Mouse (Mus musculus): ENCODE results near the gene Mblac1.
"Not testable (repeated sequence)": the region's sequence is repeated elsewhere in the genome, so short reads cannot be mapped to it uniquely, and the experiment has no call there.

Mblac1 gene

DNA sequence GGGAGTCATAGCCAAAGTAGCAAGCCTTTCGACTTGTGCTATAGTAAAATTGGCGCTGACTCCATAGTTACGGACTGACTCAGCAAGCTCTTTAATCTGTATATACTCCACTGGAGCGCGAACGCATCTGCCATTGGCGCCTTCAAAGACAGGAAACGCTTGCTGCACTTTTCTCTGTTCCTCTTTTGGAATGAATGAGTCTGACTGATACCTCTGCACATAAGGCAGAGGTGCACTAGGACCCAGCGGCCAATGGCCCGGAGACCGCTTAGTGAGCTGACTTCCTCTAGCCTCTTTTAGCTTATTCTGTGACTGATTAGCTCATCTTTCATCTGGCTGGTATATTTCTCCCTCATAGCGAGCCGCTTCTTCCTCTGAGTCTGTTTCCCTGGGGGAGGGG is 22.5 kb downstream of the Mblac1 start:
- not testable (repeated sequence) for DNase-seq

DNA sequence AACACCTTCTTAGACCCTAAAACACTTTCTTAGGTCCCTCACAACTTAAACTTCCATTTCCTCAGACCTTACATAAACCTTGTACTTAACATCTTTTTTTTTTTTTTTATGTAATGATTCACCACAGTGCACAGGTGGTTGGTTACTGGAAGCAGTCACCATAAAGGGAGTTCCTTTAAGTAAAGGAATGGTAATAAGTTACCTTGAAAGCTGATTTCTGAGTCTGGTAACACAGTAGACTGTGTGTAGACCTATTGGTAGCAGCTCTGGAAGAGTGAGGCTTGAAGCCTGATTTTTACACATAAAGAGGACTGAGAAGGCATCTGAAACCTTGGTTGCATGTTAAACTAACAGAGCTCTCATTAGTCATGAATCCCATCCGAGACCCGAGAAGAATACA is 25.8 kb downstream of the Mblac1 start:
- DNase-seq: no peak

DNA sequence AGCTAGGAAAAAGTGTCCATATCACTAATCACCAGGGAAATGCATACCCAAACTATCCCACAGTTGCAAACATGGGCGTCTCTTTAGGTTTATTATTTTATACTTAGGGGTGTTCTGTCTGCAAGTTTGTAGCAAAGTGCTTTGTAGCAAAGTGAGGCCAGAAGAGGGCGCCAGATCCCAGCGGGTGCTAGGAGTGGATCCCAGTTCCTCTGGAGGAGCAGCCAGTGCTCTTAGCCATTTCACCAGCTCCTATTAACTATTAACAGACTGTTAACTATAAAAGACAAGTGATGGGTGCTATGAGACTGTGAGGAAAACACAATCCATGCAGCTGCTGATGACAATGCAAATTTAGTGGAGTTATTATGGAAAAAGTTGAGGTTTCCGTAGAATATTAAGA is 28.0 kb downstream of the Mblac1 start:
- peak; percentile 85 to 94 for DNase-seq

DNA sequence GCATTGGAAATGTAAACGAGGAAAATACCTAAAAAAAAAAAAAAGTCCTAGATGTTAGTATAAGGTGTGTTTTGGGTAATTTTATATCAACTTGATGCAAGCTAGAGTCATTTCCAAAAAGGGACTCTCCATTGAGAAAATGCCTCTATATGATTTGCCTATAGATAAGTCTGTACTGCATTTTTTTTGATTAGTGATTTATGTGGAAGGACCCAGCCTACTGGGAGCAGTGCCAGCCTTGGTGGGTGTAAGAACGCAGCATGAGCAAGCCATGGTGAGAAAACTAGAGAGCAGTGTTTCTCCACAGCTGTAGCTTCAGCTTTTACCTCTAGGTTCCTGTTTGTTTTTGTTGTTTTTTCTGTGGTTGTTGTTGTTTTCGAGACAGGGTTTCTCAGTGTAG is 29.2 kb downstream of the Mblac1 start:
- DNase-seq: no peak

DNA sequence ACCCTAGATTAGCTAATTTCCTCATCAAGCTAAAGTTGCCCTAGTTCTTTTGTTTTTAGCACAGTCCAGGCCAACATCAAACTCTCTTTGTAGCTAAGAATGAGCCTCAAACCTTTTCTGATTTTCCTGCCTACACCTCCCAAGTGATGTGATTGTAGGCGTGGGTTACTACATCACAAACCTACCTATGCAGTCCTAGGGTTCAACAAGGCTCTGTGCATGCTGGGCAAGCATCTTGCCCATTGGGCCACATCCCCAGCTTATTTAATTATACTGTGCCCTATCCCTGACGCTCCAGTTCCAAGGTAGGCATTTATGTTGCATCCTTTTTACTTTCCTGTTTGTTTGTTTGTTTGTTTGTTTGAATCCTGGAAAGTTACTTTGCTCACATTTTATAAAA is 31.6 kb downstream of the Mblac1 start, which contains the start of gene Nxpe5:
Gene Nxpe5, plus strand, starts transcription at position 199 of the 400 bp plus-strand sequence.
- DNase-seq: no peak

DNA sequence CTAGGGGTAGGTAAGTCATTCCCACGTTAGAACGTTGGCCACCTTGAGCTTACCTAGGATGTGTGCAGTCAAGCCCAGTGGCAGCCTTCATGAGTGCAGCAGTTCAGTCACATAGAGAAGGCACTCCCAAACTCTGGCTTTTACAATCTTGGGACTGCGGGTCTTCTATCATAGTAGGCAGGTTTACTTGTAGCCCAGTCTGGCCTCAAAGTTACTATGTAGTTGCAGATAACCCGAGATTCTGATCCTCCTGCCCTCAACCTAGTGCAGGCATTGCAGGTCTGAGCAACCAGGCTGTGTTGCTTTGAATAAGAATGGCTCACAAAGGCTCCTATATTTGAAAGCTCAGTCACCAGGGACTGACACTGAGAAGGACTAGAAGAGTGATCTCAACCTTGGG is 32.4 kb downstream of the Mblac1 start:
- no peak for DNase-seq

DNA sequence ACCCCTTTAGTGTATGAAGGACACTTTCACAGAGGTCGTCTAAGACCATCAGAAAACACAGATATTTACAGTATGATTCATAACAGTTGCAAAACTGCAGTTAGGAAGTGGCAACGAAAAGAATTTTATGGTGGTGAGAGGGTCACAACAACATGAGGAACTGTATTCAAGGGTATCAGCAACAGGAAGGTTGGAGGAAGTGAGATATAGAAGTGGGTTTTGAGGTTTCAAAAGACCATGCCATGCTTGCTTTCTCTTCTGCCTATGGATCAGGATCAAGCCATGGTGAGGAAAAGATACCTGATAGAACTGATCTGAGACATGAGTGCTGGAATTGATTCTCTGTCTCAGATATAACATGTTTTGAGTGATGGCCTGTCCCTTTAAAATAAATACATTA is 33.3 kb downstream of the Mblac1 start:
- DNase-seq: no peak

DNA sequence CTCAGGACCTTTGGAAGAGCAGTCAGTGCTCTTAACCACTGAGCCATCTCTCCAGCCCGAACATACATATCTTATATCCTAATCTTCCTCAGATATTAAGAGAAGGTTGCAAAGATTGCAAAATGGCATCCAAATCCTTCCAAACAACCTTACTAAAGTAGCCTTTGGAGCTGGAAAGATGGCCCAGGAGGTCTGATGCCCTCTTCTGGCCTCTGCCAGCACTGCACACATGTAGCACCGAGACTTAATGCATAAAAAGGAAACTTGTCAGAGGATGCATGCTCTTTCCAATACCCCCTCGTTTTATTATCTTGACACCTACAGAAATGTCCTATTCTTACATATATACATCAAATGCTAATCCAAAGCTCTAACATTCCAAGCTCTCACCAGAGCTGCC is 33.9 kb downstream of the Mblac1 start:
- DNase-seq: peak; percentile 56 to 71

DNA sequence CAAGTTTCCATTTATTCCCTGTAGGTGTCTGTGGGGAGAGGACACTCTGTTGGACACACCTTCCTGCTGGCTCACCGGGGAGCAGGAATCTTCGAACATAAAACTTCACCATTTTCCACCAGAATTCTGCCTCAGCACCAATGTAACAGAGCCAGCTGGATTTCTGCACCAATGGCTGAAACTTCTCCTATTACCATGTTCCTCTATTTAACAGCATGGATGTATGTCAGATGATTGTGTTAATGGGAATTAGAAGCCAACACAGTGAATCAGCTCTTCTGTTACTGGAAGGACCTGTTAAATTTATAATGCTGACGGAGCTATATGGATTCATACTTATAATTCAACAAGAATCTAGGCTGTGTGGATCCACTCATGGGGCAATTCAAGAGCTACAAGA is 35.4 kb downstream of the Mblac1 start:
- no peak for DNase-seq

DNA sequence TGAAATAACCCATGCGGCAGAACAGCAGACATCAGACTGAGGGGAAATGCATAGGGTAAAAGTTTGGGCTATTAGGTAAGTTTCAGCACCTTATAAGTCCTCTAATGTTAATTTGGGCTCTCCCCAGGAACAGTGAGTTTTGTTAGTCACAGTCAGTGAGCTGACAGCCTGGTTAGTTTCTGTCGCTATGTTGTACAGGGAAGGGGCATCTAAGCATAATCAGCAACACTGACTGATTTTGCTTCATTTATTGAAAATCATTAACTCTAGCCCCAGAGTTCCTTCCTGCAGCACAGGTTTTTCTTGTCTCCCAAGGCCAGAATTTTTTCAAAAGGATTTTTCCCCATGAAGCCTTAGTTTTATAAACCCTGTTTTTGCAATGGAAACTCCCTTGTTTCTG is 39.7 kb downstream of the Mblac1 start:
- no peak for DNase-seq

DNA sequence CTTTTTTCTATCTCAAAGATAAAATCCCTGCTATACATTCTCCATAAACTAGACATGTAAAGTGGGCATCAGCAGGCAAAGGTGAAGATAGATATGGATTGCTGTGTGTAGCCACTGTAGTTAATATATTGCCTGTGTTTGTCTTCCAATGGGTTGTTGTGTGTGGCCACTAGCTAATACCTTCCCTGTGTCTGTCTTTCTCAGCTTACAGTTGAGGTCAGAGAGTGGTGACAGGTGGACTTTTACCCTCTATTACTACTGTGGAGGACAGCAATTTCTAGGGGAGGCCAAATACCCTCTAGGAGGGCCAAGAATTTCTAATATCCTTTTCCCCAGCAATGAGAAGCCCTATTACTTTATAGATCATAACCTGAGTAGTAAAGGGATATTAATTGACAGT is 40.1 kb downstream of the Mblac1 start:
- no peak for DNase-seq

DNA sequence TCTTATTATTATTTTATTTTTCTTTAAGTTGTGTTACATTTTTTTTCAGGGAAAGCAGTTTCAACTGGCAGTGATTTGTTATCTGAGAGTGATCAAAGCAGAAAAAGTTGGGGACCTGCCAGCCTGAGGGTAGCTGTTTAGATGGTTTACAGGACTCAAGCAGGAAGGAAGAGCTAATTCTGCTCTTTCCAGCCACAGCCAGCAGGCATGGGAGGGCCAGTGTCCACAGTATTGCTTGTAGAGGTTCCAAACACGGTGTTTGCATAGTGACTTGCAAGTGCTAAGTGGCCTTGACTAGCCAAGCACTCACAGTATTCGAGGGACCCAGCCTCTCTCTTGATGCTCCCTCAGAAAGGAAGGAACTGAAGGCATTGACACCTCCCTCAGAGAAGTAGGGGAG is 47.4 kb downstream of the Mblac1 start:
- no peak for DNase-seq

Measured in cerebellum, postnatal 14 days (tissue).